Mouse (Mus musculus) left cerebral cortex, adult 18-20 months (tissue): Measurements from ENCODE around the gene Trim58. TPM values are rescaled to one million over a fixed set of nuclear protein-coding genes. Genes with fewer than 3 reads are reported as not detected.

ENCODE experiments used
- DNase-seq, 2 experiments: peaks; one replicate each; pipeline ENCODE4 v3.0.0; 2021 to 2022; ENCODE audit warnings: low spot score in 2 of 2, mixed read lengths in 1 of 2
- long read RNA-seq, 2 experiments: library from polyadenylated mRNA; stranded (forward); transcript quantifications; one replicate each; pipeline ENCODE4 v2.0.0; 2021
- total RNA-seq, 2 experiments: library from RNA; stranded (reverse); gene quantifications; 2 replicates each; pipeline ENCODE4 v1.2.3; 2021

Trim58 gene
- under 1 TPM in 1 of 2 experiments, not detected in 1; 0.21 TPM for total RNA-seq
- long read RNA-seq, experiment 1: 0 reads
- long read RNA-seq, experiment 2: 0 reads

DNA sequence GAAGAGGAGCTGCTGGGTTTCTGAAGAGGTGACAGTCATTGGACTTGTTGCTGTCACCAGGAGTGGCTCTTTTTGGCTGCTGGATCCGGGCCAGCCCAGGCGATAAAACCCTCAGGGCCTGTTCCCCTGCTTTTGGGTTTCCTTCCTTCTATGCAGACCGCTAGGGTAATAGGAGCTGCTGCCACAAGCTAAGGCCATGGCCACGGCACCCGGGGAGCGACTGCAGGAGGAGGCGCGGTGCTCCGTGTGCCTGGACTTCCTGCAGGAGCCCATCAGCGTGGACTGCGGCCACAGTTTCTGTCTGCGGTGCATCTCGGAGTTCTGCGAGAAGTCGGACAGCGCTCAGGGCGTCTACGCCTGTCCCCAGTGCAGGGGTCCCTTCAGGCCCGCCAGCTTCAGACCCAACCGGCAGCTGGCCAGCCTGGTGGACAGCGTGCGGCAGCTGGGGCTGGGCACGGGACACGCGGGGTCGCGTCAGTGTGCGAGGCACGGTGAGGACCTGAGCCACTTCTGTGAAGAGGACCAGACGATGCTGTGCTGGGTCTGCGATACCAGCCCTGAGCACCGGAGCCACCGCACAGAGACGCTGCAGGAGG, at the start of gene Trim58:
TSS of gene Trim58 (plus strand) at position 194 of the 596 bp plus-strand sequence.
- DNase-seq: peak in 1 of 2 experiments; percentile 2

DNA sequence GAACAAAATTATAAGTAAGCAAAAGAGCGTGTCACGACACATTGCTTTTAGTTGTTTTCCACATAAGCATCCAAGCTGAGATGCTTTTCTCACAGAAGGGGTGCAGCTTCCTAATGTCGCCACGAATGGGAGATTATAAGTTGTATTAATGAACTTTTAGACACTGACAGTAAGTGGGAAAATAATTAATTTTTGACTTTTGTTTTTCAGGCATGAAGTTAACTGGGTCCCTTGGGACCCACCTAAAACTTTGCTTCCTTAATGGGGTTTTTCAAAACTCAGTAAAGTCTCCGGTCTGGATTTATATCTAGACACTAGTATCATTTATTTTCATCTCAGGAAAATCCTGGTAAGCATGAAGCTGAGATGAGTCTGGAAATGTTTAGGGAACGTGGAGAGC, 45.5 kb upstream of the Trim58 start, which contains the start of gene Olfr324:
TSS of gene Olfr324 (plus strand) at position 301 of the 400 bp plus-strand sequence.
- no peak for DNase-seq

DNA sequence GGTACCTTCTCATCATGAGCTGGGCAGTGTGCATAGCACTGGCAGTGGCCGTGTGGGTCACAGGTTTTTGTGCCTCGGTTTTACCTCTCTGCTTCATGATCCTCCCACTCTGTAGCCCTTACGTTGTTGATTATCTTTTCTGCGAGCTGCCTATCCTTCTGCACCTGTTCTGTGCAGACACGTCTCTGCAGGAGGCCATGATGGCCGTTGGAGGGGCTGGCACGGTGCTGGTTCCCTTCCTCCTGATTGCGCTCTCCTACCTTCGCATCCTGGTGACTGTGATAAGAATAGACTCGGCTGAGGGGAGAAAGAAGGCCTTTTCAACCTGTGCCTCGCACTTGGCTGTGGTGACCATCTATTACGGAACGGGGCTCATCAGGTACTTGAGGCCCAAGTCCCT, 42.4 kb upstream of the Trim58 start:
- DNase-seq: no peak

DNA sequence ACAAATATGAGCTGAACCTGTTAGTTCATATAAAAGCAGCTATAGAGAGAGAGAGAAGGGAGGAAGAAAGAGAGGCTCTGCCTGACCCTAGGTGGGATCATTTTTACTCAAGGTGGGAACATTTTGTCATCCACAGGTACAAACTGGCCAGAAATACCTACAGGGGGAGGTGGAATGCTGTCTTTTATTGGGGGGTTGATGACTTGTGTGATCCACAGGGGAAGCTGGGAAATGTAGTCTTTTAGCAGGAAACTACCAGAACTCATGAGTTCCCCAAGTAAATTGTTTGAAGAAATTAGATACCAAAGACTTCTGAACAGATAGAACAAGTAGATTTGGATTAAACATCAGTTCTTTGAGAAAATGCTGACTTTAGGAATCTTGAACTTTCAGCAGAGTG, 38.2 kb upstream of the Trim58 start:
- no peak for DNase-seq

DNA sequence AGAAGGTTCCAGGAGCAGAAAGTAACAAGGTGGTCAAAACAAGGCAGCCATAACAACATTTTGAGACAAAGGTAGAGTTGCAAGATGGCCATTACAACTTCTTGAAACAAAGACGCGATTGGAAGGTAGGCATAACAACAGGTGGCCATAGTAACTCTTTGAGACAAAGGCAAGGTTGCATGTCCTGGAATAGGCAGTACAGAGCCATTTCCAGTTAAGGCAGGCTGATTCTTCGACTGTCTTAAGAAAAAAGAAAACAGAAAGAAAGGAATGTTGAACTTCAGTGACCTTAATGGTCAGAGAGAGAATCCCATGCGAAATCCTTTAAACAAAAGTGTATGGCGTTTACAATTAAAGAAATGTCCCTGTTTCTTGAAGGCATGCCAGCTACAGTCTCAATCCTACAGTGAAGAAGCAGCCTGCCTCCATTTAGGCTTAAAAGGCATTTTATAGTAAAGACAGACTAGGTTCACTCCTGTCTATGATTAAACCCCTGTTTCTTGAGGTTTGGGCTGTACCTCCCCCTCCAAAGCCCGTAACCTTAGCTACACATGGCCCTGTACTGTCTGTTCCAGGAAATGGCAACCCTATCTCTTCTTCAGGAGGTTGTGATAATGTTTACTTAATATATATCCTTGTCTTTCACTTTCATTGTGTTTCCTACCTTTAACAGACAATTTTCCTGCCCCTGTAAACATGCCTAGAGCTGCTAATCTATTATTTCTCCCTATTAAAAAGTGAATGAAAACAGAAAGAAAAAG, 37.3 kb upstream of the Trim58 start:
- DNase-seq: no peak

DNA sequence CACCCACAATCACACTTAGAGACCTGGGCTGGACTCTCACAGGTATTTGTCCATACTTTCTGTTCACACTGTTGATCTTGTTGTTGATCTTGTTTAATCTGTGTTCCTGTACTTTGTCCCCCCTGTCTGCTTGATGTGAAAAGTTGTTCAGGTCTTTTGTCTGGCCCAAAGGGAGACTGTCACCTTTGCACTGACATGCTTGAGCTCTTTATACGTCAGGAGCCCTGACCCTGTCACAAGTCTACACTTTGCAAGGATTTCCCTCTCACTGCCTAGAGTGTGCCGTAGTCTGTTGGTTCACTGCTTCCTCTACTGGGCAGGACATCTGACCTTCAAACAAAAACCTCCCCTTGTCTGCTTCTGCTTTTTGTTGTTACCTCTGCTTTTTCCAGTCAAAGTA, 35.6 kb upstream of the Trim58 start:
- no peak for DNase-seq

DNA sequence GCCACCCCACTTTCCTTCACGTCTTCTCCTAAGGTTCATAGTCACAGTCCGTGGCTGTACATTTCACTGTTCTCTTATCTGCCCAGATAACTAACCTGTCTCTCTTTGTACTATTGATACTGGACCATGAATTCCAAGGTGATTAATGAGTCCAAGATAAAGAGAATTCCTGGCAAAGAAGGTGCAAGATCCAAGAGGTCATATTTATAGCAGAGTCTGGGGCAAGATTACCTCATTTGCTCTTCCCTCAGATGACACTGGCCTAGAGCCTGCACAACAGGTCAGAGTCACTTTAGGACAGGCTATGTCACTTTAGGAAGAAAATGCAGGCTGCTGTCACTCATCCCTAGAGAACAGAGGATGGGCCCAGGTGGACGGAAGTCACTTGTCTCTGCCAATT, 35.0 kb upstream of the Trim58 start:
- DNase-seq: no peak

DNA sequence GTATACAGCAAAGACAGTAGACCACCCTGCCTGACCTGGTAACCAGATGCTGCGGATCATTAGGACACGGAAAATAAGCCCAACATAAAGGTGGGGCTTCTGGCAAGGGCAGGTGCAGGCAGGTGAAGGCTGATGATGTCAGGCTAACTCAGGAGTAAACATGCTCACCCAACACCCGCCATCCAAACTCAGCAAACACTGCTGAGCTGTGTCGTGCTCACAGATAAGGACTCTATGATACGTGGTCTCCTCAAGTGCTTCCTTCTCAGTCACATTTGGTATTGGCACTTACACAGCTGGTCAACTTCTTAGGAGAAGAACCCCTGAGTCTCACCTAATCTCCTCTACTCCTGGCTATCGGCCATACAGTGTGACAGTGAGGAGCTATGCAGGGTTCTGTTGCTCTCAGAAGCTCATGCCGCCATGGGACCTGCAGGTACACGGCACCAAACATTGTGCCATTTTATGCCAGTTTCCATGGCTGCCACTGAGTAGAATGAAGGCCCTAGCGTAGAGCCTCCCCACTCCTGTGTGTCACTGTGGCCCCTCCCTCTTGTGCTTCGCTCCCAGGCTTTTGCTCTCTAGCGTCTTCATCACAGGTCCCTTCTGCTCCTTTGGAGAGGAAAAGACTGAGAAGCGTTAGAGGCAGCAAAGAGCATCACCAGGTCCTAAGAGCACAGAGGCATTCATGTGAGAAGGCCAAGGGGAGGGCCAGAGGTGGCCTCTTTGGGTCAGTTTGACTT, 33.9 kb upstream of the Trim58 start:
- DNase-seq: no peak

DNA sequence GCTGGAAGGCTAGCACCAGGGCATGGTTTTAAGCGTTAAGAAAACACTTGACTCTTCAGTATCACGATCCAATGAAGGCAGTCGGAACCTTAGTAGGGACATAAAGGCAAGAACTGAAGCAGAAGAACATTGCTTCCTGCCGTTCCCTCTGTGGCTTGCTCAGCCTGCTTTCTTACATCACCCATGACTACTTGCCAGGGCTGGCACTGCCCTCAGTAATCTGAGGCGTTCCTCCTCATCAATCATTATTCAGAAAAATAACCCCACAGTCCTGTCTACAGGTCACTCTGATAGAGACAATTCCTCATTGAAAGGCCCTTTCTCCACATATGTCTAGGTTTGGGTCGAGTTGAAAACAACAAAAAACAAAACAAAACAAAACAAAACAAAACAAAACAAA, 33.2 kb upstream of the Trim58 start:
- DNase-seq: no peak

DNA sequence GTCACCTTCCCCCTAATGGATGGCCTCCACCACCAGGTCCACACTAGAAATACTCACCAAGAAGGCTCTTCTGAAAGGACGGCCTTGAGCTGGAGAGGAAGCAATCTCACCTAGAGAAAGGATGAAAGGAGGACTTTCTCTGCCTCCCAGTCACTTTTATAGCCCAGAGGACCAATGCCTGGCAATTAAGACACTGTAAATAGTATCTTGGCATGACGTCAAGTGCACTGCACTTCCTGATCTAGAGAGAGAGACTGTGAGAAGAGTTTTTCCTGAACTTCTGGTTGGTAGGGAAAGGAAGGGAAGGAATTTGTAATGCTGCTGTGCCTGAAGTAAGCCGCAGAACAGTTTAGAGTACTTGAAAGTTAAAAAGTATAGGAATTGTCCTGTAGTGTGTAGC, 26.9 kb upstream of the Trim58 start:
- no peak for DNase-seq

DNA sequence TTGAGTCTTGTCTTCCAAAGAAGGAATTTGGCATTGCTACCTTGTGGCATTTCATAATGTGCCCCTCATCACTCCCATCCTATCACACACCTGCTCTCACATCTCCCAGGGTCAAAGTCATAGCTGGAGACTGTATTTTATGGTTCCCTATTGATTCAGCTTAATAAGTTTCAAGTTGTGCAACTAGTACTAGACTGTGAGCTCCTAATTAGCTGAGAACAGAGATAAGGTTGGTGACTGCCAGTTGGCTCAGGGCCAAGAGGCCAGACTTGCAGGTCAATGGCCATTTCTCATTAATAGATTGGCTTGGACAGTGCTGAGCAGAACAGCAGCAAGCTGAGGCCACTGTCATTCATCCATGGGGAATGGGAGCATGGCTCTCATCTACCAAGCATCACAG, 25.7 kb upstream of the Trim58 start:
- no peak for DNase-seq

DNA sequence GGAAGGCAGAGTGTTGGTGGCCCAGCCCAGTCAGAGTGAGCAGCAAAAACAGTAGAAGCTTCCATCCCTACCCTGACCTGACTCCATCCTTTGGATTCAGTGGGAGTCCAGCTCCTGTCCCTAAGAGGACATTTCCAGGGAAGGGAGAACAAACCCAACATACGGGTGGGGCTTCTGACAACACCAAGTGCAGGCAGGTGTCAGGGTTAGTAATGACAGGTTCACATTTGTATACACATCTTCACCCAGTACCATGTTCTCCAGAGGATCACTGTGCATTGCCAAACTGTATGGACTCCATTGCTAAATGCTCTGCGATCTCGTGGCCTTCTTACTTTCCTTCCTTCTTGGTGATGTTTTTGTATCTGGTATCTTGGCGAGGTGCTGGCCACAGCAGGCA, 24.3 kb upstream of the Trim58 start, which contains the start of gene 2210407C18Rik:
TSS of gene 2210407C18Rik (minus strand) at position 101 of the 400 bp plus-strand sequence.
- DNase-seq: no peak

DNA sequence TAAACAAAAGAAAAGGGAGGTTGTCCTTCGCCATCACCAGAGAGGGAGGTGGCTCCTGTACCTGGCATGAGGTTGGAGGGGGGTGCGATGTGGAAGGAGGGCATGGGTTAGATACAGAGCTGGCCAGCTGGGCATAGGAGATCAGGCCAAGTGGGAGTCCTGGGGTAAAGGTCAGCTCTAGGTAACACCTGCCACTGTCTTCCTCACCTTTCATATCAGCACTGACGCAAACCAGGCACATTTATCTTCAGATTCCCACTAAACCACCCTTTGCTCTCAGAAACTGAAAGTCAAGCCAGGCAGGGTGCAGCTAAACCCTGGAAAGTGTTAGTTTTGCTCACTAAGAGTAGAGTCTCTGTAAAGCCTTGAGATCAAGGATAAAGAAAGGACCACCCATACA, 21.9 kb upstream of the Trim58 start:
- no peak for DNase-seq

DNA sequence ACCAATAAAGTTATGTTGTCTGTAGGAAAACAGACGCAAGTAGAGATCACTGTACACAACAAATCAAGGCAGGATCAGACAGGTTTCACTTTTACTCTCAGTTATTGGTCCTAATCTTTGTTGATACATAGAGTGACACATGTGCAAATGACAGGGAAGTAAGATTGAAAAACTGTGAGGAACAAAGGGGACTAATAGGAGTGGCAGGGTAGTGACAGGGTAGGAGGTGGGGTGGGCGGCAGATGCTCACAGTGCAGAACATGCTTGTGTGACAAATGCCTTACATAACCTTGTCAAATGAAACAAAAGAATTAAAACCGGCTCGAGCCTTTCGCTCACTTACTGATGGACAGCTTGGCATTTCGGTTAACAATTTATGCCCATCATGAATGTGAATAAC, 21.5 kb upstream of the Trim58 start:
- DNase-seq: no peak

DNA sequence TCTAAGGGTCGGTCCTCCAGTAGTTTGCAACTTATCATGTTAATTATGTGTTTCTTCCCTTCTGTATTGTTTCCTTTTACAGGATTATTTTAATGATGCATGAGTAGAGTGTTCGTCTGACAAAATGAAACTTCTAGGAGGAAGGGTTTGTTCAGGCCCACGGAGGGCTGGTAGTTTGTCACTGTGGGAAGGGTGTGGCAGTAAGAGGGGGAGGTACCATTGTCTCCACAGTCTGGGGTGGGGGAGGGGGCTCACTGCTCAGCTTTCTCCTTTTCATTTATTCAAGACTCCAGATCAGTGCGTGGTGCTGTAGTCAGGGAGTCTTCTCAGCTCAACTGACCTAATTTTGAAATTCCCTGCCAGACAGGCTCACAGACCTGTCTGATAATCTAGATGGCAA, 14.1 kb upstream of the Trim58 start:
- no peak for DNase-seq

DNA sequence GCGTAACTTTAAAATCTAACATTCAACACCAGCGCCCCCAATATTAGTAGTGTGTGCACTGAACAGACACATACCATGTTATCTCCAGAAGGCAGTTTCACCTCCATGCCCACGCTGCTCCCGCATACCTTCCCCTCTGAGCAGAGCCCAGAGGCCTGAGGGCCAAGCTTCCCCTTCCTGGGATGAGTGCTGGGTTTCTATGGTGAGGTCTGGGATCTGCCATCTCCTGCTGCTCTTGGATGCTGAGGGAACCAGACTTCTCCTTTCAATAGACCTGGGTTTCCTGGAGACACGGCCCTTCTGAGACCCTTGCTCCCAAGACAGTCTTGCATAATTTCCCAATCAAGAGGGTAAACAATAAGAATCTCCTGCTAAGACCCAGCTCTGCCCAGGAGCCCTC, 9.9 kb upstream of the Trim58 start, which contains the start of gene Olfr323:
TSS of gene Olfr323 (minus strand) at position 101 of the 400 bp plus-strand sequence.
- DNase-seq: no peak

DNA sequence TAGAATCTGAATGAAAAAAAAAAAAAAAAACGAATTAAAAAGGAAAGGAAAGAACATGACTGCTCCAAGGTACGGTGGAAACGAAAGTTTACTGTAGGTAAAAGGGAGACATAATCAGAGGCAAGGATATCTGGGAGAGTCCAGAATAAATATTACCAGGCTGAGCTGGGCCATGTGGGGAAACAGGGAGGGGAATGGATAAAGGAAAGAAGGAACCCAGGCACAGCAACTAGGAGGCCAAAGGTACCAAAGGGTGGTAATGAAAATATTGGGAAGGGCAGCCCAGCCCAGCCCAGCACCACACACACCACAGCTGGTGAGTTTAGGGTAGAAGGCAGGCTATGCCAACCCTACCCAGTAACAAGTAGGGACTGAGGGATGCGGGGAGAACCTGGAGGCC, 5.4 kb upstream of the Trim58 start:
- DNase-seq: no peak

DNA sequence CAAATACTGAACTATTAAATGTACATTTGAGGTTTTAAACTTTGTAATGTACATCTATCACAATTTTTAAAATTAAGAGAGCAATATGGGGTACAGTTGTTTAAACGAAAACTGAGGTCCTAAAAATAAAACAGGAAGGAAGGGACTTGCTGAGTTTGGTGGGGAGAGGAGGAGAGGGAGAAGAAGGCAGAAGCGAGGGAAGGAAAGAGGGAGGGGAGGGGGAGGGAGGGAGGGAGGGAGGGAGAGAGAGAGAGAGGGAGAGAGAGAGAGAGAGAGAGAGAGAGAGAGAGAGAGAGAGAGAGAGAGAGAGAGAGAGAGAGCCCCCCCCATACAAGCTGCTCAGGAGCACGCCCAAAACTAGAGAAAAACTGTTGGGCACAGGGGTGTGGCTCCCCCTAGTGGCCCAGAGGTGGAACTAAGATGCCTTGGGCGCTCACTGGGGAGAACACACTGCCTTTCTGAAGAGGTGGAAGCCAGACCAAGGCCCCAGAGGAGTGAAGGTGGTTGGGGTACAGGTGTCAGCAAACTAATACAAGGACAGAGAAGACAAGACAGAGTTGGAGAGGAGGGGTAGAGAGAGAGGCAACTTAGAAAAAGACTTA, 3.8 kb upstream of the Trim58 start:
- DNase-seq: peak; percentile 28 to 29

DNA sequence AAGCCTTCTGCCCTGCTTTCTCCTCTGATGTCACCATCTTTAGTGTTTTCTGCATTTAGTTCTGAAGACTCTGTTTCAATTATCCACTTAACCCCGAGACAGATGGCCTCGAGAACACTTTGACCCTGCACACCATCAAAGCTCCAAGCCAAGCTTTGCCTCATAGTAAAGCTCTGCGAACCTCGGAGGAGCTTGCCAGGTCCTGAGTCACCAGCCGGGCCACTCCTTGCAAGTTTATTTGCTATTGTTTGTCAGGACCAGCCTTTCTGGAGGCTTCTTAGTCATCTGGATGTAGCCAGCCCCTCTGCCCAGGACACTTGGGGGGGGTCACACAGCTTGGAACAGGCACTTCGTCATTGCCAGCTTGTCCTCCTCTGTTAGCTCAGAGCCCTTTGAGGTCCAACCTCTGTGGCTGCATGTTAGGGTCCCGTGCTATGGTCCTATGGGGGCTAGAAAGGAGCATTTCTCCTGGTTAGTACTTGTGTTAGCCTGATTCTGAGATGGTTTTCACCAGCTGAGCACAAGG, 2.0 kb upstream of the Trim58 start:
- DNase-seq: no peak

DNA sequence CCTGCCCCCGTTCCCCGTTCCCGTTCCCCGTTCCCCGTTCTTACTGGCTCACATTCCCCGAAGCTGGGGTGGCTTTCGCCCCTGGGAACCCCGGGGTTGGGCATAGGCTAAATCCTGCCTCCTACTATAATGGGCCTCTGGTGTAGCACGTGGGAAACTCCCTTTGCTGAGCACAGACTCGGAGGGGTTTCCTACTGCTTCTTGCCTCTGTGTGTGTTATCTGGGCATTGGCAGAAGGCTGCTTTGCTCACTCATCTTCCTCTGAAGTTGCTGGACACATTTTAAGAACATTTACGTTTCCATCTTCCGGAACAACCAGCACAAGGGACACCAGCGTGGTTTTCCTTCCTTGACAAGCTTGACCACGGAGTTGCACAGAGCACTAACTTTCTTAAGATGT, 792 bp downstream of the Trim58 start:
- no peak for DNase-seq

DNA sequence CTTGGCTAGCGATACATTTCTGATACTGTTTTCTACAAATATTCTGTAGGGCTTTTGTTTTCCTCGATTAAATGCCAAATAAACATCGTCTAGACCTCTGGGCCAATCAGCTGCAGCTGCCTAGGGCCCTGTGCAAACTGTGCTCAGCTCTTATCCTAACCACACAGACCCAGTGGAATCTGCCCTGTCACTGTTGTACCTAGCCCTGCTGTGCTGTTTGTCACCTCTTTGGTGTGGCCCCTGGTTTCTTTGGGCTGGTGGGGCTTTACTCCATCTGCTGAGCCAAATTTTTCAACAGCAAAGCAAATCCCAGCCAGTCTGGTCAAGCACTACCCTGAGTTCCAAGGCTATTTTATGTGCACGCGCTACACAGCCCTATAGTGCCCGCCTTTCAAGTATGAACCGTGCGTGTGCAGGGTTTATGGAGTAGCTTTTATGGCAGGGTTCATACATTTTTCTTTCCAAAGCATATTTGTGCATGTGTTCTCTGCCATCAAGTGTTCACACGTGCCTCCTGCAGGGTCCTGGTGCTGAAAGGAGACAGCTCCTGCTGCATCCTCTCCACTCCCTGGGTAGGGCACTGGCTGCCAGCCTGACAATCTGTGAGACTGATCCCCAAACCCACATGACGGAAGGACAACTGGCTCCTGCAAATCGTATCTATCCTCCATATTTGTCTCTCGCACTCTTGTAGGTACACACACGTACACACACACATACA, 1.5 kb downstream of the Trim58 start:
- no peak for DNase-seq
